Mouse (Mus musculus) gastrocnemius, adult 18-20 months (tissue): Measurements from ENCODE around the gene Arfgef2. TPM values are rescaled to one million over a fixed set of nuclear protein-coding genes. Genes with fewer than 3 reads are reported as not detected.

Source experiments
- DNase-seq: peaks from one replicate; pipeline ENCODE4 v3.0.0; 2021; ENCODE audit warnings: low spot score
- total RNA-seq, 2 experiments: library from RNA; stranded (reverse); gene quantifications; 2 replicates each; pipeline ENCODE4 v1.2.3; 2021

Gene Arfgef2
- total RNA-seq, 2 experiments from 2014 or later: 25.8 to 30.9 TPM

DNA sequence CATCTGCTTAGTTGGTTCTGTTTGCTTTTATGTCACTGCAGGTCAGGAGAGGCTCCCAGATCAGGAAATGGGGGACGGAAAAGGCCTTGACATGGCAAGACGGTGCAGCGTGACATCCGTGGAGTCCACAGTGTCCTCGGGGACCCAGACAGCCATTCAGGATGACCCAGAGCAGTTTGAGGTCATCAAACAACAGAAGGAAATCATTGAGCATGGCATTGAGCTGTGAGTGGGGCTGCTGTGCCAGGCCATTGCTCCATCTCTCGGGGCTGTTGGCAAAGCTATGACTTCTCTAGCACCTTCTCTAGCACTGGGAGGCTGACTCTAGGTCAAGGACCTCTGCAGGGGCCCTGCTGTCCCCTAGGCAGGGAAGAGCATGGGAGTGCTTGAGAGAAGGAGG, 51.0 kb downstream of the Arfgef2 start:
- DNase-seq: no peak

DNA sequence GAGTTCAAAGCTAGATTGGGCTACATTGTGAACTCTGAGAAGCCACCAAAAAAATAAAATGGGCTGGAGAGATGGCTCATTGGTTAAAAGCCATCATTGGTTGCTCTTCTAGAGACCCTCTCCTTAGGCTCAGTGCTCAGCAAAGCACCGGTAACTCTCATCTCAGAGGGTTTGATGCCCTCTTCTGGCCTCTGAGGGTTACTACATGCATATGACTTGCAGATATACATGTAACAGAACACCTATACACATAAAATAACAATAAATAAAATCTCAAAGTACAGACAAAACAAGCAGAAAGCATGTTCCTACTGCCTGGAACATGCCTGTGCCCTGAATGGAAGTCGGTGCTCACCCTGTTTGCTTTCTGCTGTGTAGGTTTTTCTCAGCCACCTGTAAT, 51.7 kb downstream of the Arfgef2 start:
- DNase-seq: no peak

DNA sequence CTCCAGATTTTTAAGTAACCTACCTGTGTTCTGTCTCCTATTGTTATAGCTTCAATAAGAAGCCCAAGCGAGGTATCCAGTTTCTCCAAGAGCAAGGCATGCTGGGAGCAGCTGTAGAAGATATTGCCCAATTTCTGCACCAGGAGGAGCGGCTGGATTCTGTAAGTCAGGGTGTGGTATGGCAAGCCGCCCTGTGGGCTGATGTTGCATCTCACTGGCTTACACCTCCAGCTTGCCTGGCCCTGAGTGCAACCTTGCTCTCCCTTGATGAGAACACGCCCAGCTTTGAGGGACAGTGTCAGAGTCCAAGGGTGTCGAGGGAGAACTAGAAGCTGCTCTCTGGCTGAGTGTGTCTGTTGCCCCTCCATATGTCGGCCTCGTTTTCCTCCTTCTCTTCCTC, 53.8 kb downstream of the Arfgef2 start:
- no peak for DNase-seq

DNA sequence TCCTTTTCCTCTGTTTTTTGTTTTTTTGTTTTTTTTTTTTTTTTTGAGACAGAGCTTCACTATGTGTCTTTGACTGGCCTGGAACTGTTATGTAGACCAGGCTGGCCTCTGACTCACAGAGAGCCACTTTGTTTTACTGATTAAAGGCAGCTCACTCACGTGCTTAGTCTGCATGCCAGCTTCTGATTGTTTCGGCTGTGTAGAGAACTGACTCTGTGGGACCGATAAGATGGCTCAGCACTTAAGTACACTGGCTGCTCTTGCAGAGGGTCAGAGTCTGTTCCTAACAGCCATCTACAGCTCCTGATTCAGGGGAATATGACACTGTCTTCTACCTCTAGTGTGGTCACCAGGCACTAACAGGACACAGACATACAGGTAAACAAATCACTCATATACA, 57.1 kb downstream of the Arfgef2 start:
- DNase-seq: no peak

DNA sequence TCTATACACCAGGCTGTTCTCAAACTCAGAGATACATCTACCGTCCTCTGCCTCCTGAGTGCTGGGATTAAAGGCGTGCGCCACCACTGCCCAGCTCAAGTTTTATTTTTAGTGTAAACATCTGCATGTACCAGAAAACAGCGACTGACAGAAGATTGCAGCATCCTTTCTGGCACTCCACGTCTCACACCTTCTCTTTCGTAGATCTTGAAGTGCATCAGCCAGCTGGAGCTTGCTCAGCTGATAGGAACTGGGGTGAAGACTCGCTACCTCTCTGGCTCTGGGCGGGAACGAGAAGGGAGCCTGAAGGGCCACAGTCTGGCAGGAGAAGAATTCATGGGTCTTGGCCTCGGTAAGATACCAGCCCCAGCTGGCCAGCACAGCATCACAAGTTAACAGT, 60.1 kb downstream of the Arfgef2 start:
- DNase-seq: no peak

DNA sequence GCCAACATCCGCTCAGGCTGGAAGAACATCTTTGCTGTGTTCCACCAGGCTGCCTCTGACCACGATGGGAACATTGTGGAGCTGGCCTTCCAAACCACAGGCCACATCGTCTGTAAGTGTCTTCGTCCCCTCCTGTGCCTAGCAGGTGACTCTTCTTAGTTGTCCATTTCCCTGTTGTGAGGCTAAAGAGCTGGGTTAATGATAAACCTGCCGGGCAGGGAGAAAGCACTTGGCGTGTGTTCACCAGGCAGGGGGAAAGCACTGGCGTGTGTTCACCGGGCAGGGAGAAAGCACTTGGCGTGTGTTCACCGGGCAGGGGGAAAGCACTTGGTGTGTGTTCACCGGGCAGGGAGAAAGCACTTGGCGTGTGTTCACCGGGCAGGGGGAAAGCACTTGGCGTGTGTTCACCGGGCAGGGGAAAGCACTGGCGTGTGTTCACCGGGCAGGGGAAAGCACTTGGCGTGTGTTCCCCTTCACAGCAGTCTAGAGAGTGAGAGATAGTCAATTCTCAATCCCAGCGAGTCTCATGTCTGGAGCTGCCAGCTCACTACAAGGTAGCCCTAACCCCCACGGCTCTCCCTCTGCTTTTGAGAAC, 65.0 kb downstream of the Arfgef2 start:
- DNase-seq: no peak

DNA sequence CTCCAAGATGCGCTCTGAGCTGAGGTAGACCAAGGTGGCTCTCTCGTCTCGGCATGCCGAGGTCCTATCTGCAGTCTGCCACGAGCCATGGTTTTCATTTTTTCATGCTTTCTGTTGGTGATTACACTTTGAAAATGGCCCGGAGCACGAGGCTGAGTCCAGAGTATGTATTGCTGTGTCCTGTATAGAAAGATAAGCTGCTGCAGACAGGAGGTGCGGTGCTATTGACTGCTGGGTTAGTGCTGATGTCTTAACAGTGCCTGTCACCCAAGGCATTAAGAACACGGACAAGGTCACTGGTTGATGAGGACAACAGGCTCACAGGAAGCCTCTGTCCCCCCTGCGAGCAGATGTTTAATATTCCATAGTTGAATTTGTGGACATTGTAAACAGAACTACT, 65.5 kb downstream of the Arfgef2 start:
- no peak for DNase-seq

DNA sequence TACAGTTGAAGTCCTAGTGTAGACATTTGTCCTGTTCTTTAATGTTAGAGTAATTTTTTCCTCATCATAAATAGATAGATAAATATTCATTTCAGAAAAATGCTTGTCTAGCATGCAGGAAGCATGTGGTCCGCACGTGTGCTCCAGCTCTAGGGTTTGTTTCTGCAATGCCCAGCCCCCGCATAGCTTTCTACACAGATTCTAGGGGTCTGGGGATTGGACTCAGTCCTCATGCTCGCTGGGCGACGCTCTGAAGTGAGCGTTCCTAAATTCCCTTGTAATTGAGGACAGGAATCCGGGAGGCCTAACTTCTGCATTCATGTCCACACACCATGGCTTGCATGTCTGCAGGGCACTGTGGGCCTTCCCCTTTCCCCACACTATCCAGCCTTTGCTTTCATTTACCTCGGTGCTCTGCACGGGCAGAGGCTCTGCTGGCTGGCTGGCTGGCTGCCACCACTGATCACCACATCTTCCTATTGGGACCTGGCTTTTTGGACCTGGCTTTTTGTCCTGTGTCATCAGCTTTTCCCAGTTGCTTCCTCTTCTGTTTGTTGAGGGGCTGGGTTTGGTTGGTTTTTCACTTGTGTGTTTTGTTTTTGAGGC, 69.4 kb downstream of the Arfgef2 start:
- DNase-seq: no peak

DNA sequence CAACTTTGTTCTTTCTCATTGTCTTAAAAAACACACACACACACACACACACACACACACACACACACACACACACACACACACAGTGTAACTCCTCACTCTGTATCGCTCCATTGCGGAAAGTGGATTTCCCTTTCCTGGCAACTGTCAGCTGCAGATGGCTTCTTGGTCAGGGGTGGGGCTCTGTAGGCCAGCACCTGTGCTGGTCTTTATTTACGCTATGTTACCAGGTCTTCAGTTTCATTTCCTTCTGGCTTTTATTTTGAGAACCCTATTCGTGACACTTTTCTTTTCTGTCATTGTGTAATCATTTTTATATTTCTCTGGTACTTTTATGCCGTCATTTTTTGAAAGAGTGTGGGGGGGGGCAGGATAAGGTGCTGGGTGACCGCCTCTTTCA, 70.2 kb downstream of the Arfgef2 start:
- no peak for DNase-seq

DNA sequence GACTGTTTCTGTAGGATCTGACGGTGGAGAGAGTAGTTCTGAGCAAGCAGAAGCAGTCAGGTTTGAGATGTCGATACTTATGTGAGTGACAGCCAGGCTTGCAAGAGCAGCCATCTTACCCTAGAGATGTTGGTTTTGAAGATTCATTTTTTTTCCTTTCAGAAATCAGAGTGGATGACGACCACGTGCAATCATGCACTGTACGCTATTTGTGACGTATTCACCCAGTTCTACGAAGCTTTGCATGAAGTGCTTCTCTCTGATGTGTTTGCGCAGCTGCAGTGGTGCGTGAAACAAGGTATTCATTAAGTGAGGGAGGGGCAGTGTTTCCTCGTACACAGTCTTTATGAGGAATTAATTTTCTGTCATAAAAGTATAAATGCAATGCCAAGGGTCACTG, 70.9 kb downstream of the Arfgef2 start:
- DNase-seq: no peak

DNA sequence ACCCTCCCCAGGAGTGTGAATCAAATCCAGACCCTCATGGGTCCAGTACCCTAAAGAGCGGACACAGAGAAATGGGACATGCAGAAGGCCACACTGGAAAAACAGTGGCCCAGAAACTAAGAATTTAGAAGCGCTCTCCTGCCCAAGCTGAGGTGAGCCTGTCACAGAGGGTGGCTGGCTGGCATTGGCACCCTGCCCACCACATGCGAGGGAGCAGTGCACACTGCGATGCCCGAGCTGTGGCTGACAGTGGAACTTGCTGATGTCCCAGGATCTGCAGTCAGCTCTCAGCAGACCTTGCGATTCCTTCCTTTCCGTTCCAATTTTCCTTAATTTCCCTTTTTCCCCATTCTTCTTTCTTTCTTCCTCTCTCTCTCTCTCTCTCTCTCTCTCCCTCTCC, 79.7 kb downstream of the Arfgef2 start:
- DNase-seq: no peak

DNA sequence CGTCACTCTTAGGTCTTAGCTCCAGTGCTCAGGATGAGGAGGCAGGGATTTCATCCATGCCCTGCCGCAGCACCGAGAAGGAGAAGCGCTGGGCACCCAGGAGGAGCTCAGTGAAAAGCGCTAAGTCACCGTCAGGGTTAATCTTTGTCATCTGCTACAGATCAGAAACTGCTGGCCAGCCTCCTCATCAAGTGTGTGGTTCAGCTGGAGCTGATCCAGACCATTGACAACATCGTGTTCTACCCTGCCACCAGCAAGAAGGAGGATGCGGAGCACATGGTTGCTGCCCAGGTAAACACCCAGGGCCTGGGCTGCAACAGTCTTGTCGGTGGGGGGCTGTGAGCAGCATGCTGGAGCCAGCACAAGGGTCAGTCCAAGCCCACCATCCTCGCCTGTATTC, 80.2 kb downstream of the Arfgef2 start:
- DNase-seq: no peak

DNA sequence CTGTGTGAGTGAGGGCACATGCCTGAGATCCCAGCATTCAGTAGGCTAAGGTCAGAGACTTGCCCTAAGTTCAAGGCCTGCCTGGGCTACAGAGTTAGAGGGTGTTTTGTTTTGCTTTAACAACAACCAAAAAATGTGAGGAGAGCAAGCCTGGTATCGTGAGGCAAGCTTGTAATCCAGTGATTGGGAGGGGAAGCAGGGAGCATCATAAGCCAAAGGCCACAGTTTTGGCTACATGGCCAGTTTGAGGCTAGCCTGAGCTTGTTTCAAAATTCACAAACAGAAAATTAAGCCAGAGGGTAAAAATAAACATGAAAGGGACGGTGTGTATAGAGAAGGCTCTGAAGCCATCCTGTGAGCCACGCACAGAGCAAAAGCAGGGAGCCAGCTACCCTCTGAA, 80.8 kb downstream of the Arfgef2 start:
- no peak for DNase-seq

DNA sequence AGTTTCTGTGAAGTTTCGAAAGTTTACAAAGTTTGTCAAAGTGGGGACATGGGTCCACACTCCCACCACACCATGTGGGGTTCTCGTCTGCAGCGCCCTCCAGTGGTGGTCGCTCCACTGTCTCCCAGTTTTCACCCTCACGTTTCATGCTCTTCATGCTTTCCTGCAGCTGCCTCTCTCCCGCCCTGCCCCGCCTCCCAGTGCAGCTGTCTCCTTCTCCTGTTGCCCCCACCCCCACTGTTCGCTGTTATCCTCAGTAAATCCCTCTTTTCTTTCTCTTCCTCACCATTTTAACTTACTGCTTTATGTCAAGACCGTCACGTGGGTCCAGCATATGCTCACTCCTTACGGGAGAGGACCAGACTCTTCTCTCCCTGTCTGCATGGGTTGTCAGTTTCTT, 82.4 kb downstream of the Arfgef2 start:
- no peak for DNase-seq

DNA sequence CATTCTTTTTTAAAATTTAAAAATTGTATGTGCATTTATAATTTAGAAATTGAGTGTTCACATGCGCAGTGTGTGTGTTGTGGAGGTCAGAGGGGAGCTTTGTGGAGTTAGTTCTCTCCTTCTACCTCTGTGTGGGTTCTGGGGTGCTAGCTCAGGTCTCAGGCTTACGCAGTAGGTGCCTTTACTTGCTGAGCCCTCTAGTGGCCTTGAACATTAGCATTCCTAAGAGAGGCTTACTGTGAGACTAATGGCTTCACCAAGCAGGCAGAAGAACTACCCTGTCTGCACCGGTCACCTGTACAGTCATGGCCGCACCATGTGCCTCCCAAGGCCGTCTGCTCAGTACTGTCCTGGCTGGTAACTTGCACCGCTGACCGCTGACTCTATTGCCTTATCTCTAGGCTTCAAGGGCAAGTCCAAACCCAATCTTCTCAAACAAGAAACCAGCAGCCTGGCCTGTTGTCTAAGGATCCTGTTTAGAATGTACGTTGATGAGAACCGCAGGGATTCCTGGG, 86.0 kb downstream of the Arfgef2 start:
- DNase-seq: no peak

DNA sequence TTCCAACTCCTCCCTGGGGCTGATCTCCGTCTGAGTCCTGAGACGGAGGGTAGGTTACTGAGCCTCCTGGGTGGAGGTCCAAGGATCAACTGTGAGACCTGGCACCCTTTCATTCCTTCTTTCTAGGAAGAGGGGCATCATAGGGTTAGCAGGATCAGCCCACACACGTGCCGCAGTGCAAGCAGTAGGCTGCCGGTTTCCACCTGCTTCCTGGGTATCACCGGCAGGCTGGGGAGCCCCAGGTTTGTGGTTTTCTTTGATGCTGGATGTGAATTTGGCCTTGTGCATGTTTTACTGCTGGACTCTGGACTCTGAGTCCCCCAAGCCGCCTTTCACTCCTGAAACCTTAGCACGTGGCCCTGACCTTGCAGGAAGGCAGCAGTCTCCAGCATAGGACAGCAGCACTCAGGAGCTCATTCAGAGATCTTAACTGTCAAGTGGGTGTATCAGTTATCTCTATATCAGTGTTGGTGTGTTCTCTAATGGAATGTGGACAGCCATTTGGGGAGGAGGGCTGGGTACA, 86.8 kb downstream of the Arfgef2 start:
- no peak for DNase-seq

DNA sequence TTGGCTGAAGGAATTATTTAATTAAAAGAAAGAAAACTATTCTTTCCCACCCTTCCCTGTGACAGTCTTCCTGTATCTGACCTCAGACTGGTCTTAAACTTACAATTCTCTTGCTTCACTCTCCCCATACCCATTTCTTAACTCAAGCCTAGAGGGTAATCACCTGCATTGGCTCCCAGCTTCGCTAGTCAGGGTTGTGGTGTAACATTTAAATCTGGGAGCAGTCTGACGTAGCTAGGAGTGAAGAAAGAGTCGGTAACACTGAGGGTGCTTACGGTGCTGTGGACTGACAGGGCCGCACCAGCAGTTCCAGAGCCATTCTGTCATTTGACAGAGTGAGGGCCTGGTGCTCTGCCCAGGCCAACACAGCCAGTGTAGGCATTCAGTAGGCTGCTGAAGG, 87.6 kb downstream of the Arfgef2 start:
- no peak for DNase-seq

DNA sequence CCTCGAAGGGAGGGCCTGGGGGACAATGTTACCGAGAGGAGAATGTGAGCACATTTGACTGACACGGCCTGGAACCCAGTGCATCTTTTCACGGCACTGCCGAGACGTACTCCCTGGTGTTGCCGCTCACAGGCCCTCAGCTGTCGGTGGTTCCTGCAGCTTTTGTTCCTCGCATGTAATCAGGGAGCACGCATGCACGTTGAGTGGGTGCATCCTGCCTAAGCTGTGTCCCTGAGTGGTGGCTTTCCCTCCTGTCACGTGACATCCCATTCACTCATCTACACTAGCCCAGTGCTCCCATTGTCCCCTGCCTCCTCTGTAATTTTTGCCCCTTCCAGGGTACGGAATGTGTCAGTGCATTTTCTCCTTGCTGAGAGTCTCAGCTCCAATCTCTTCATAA, 91.0 kb downstream of the Arfgef2 start:
- no peak for DNase-seq

DNA sequence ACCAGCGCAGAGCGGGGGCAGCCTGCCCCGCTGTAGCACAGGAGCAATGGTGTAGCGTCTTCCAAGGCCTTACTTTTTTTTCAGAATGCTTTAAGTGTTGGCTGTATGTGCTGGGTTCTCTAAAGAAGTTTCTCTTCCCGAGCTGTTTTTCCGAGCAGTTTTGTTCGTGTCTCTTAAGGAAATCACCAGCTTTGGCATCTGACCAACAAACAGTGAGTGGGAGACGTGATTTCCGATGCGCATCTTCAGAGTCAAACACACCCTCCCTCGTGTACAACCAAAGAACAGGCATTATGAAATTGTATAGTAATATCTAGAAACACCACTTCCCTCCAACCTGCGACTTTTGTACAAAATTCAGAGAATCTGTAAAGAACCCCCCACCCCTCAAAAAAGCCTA, 91.6 kb downstream of the Arfgef2 start:
- DNase-seq: no peak

DNA sequence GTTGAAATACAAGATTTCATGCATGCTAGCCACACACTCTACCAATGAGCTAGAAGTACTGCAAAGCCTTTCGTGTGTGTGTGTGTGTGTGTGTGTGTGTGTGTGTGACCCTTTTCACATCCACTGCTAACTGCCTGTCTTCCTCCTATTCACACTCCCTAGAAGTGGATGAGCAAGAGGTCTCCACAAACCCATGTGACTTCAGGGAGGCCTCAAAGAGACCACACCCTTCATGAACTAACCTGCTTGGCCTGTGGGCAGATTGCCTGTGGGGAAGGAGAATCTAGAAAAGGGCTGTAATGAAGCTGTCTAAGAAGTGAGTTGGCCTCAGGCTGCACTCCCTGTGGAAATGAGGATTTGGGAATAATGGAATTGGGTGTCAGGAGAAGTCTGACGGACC, 93.8 kb downstream of the Arfgef2 start:
- no peak for DNase-seq

DNA sequence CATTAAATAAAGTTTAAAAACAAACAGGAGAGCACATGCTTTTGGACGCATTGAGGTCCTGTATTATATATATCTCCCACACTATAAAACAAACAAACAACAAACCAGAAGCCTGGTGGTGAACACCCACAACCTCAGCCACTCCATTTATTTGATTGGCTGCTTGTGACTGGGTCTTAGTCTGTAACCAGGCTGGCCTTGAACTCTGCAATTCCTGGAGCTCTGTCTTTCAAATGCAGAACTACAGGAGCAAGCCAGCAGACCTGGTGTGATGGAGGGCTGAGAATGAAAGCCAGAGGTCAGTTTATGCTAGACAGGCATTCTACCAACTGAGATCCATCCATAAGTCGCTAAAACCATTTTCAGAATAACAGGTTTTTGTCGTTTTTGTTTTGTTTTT, 94.4 kb downstream of the Arfgef2 start:
- no peak for DNase-seq

DNA sequence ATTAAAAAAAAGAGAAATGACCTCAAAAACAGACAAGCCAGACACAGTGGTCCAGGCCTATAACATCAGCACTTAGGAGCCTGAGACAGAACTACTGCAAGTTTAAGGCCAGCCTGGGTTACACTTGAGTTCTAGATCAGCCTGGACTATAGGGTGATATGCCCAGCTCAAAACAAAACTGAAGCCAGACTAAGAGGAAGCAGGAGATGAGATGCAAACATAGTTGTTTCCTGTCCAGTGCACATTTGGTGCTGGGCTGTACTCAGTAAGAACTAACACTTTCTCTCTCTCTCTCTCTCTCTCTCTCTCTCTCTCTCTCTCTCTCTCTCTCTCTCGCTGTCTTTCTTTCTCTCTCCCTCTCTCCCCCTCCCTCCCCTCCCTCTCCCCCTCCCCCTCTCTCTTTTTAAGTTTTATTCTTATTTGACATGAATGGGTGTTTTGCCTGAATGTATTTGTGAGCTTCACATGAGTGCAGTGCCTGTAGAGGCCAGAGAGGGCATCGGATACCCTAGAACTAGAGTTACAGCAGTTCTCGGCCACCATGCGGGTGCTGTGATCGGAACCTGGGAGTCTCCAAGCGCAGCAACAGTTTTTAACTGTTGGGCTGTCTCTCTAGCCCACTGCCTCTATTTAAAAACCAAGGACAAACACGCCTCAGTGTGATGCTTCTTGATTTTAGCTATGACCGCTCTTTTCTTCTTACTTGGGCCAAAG, 95.6 kb downstream of the Arfgef2 start:
- DNase-seq: no peak
